Mouse (Mus musculus): Measurements from ENCODE around the gene Tnks2. TPM values are rescaled to one million over a fixed set of nuclear protein-coding genes. Genes with fewer than 3 reads are reported as not detected.

Tnks2 gene
- total and polyA plus RNA-seq, 3 experiments = 59.7 to 90.5 (median 73.1) TPM

DNA sequence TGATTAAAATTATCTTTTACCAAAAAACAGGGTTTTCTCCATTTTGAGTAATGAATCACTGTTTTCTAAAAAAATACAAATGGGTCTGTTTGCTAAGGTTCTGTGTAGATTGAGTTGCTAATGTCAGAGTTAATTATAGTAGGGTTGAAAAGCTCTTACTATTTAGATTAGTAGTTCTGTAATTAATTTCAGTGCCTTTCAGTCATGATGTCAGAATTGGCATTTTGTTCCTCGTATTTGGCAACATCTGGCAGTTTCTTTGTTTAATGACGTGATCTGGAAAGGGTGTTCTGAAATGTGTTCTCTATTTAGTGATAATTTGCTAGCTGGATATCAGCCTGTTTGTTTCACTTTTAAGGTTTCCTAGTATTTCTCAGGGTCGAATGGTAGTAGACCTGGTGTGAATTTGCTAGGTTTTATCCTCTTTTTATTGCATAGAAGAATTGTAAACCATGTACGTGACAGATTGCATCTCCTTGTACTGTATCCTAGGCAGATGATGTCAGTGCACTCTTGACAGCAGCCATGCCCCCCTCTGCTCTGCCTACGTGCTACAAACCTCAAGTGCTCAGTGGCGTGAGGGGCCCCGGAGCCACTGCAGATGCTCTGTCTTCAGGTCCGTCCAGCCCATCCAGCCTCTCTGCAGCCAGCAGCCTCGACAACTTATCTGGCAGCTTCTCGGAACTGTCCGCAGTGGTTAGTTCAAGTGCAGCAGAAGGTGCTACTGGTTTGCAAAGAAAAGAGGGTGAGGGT is 44.9 kb downstream of the Tnks2 start:
- no peak overlapping the region for H3K4me2 ChIP-seq (ENCODE audit: insufficient read depth, low read depth, poor library complexity, severe bottlenecking)
- no peak for DNase-seq (ENCODE audit: extremely low read depth)
- dilution Hi-C loops (cut with MboI; ENCODE audit: extremely low pct_ligation_motif_present, extremely low pct_unique_long_range_greater_than_20kb, low sequenced_read_pairs) (no loop called here), in situ Hi-C loops (cut with MboI; ENCODE audit: low pct_ligation_motif_present, low pct_unique_long_range_greater_than_20kb, low sequenced_read_pairs) (no loop called here)
- TF ChIP-seq RCOR1 (conservative IDR thresholded peaks at IDR 0.05; ENCODE audit: low read depth, low read length) (no peak), MAZ (IDR thresholded peaks at IDR 0.05; ENCODE audit: low read depth, low read length) (no peak), ZKSCAN1 (IDR thresholded peaks at IDR 0.05; ENCODE audit: borderline replicate concordance, low read depth, low read length) (no peak), KAT2A (IDR thresholded peaks at IDR 0.05; ENCODE audit: insufficient replicate concordance, low read length) (no peak), MEF2A (IDR thresholded peaks at IDR 0.05; ENCODE audit: borderline replicate concordance, low read depth, low read length) (no peak), MYC (IDR thresholded peaks at IDR 0.05; ENCODE audit: low read depth, low read length) (no peak), POLR2A (IDR thresholded peaks at IDR 0.05; ENCODE audit: low read depth, low read length) (no peak), RAD21 (IDR thresholded peaks at IDR 0.05; ENCODE audit: low read depth, low read length) (no peak), POLR2AphosphoS2 (IDR thresholded peaks at IDR 0.05; ENCODE audit: low read depth, low read length) (no peak), USF2 (conservative IDR thresholded peaks at IDR 0.05; ENCODE audit: low read depth, low read length) (no peak), CHD2 (IDR thresholded peaks at IDR 0.05; ENCODE audit: low read length) (no peak), EP300 (IDR thresholded peaks at IDR 0.05; ENCODE audit: low read length) (no peak), HCFC1 (IDR thresholded peaks at IDR 0.05; ENCODE audit: low read depth, low read length) (no peak), MAX (IDR thresholded peaks at IDR 0.05; ENCODE audit: low read length) (no peak), TCF12 (IDR thresholded peaks at IDR 0.05; ENCODE audit: low read depth, low read length) (no peak), GABPA (IDR thresholded peaks at IDR 0.05; ENCODE audit: insufficient replicate concordance, low read depth, low read length) (no peak), NELFE (IDR thresholded peaks at IDR 0.05; ENCODE audit: low read depth, low read length) (no peak)
- no peaks in the 10 kb centered on the region for H3K79me2 ChIP-seq (replicated peaks; ENCODE audit: control insufficient read depth, extremely low read depth, insufficient read depth, poor library complexity, severe bottlenecking)
- H3K36me3 ChIP-seq (replicated peaks in 1 of 2; ENCODE audit: control insufficient read depth in 1 of 2, insufficient read depth in 1 of 2, low read length in 1 of 2) = peaks cover 68 to 97% of the 10 kb centered on the region in 2 experiments
- H3K4me1 ChIP-seq (ENCODE audit: control insufficient read depth in 1 of 2, insufficient read depth in 2 of 2) = no peaks in the 10 kb centered on the region
- no peak overlapping the region for H3K27ac ChIP-seq (ENCODE audit: insufficient read depth, low read depth)
- no peaks in the 10 kb centered on the region for H3K9me3 ChIP-seq (replicated peaks; ENCODE audit: low read length)
- no peak overlapping the region for H3K4me3 ChIP-seq (replicated peaks in 1 of 3; ENCODE audit: low read depth in 2 of 3, low read length in 2 of 3, poor library complexity in 1 of 3)
- no peaks in the 10 kb centered on the region for H3K27me3 ChIP-seq (replicated peaks)
- no peak overlapping the region for H3K9ac ChIP-seq (ENCODE audit: insufficient read depth, low read depth)

GRCm38 (mm10) chr19:36883119-36883518 is 49.1 kb downstream of the Tnks2 start:
- no peak overlapping the region for H3K9ac ChIP-seq (ENCODE audit: insufficient read depth, low read depth)
- no peaks in the 10 kb centered on the region for H3K4me1 ChIP-seq (ENCODE audit: control insufficient read depth in 1 of 2, insufficient read depth in 2 of 2)
- peak; percentile 33 for DNase-seq (ENCODE audit: extremely low read depth)
- no peak overlapping the region for H3K4me3 ChIP-seq (replicated peaks in 1 of 3; ENCODE audit: low read depth in 2 of 3, low read length in 2 of 3, poor library complexity in 1 of 3)
- dilution Hi-C loops (cut with MboI; ENCODE audit: extremely low pct_ligation_motif_present, extremely low pct_unique_long_range_greater_than_20kb, low sequenced_read_pairs) (no loop called here), in situ Hi-C loops (cut with MboI; ENCODE audit: low pct_ligation_motif_present, low pct_unique_long_range_greater_than_20kb, low sequenced_read_pairs) (no loop called here)
- H3K4me2 ChIP-seq (ENCODE audit: insufficient read depth, low read depth, poor library complexity, severe bottlenecking) = no peak overlapping the region
- no peaks in the 10 kb centered on the region; the same call in 1 of the 2 replicates for H3K79me2 ChIP-seq (replicated peaks; ENCODE audit: control insufficient read depth, extremely low read depth, insufficient read depth, poor library complexity, severe bottlenecking)
- TF ChIP-seq MAX (IDR thresholded peaks at IDR 0.05; ENCODE audit: low read length) = no peak
- TF ChIP-seq PAX5 (IDR thresholded peaks at IDR 0.05; ENCODE audit: low read length) = no peak
- TF ChIP-seq SMC3 (IDR thresholded peaks at IDR 0.05; ENCODE audit: low read depth, low read length) = peak; percentile 19; the same call in 1 of the 2 replicates
- TF ChIP-seq CTCF (conservative IDR thresholded peaks at IDR 0.05 in 1 of 2, IDR thresholded peaks at IDR 0.05 in 1 of 2; ENCODE audit: low read depth in 2 of 2, low read length in 2 of 2) = peak; percentile 19 to 49; a peak in 3 of 4 replicates
- no peak overlapping the region for H3K27ac ChIP-seq (ENCODE audit: insufficient read depth, low read depth)
- no peaks in the 10 kb centered on the region for H3K9me3 ChIP-seq (replicated peaks; ENCODE audit: low read length)
- H3K27me3 ChIP-seq (replicated peaks) = no peaks in the 10 kb centered on the region
- peaks cover 63 to 97% of the 10 kb centered on the region in 2 experiments for H3K36me3 ChIP-seq (replicated peaks in 1 of 2; ENCODE audit: control insufficient read depth in 1 of 2, insufficient read depth in 1 of 2, low read length in 1 of 2)
